Mouse (Mus musculus): Measurements from ENCODE around the gene Pdap1. TPM values are rescaled to one million over a fixed set of nuclear protein-coding genes. Genes with fewer than 3 reads are reported as not detected.

The Pdap1 gene
- polyA plus RNA-seq, 1 experiment = 101 TPM

DNA sequence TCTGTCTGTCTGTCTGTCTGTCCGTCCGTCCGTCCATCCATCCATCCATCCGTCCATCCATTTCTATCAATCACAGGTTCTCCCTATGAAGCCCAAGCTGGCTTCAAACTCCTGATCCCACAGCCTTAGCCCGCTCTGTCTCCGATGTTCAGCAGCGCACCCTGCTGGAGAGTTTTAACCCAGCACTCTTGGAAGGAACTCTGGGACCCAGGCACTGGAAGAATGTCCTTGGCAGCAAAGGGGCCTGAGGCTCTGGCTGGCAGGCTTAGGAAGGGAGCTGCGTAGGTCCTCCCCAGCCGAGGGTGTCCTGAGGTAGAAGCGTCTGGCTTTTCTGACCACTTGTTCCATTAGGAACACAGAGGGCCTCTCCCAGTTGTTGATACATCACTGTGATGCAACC lies 23.1 kb downstream of the Pdap1 start:
- TF ChIP-seq POLR2A (IDR thresholded peaks at IDR 0.05; ENCODE audit: borderline replicate concordance, control insufficient read depth, low read depth, low read length) (no peak), CTCF (IDR thresholded peaks at IDR 0.05; ENCODE audit: control insufficient read depth, insufficient read depth, low read length) (peak; percentile 78)
- H3K27ac ChIP-seq (ENCODE audit: control insufficient read depth, insufficient read depth, low read depth, low read length, poor library complexity) = peak overlapping the region; percentile 78
- H3K4me1 ChIP-seq (ENCODE audit: control insufficient read depth, insufficient read depth, low read length) = no peaks in the 10 kb centered on the region; the same call in 1 of the 2 replicates
- peak overlapping the region; percentile 68 for H3K4me3 ChIP-seq (replicated peaks; ENCODE audit: control insufficient read depth, low read depth, low read length)
- WGBS = 40% methylated on average over 10 of the region's 10 CpGs

DNA sequence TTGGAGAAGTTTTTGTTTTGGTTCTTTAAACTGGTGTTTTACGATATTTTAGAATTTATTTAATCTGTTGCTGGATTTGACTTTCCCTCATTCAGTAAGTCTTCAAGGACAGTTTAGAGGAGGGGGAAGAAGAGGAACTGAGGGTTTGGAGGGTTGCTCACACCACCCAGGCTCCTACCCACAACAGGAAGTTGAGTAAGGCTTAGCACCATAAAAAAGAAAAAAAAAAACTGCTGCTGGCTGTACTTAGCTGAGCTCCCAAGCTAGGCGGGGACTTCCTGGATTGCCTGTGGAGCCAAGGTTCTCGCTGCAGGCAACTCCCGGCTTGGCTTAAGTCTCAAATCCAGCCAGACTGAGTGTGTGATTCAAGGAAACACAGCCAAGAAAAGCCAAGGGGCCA lies 23.7 kb downstream of the Pdap1 start:
- under 1% methylated on average over 4 of the region's 4 CpGs for WGBS
- no peak for TF ChIP-seq POLR2A (IDR thresholded peaks at IDR 0.05; ENCODE audit: borderline replicate concordance, control insufficient read depth, low read depth, low read length)
- no peak for TF ChIP-seq CTCF (IDR thresholded peaks at IDR 0.05; ENCODE audit: control insufficient read depth, insufficient read depth, low read length)
- Histone ChIP-seq H3K27ac (ENCODE audit: control insufficient read depth, insufficient read depth, low read depth, low read length, poor library complexity) (peak overlapping the region; percentile 99), H3K4me3 (replicated peaks; ENCODE audit: control insufficient read depth, low read depth, low read length) (peak overlapping the region; percentile 68), H3K4me1 (ENCODE audit: control insufficient read depth, insufficient read depth, low read length) (no peaks in the 10 kb centered on the region; the same call in 1 of the 2 replicates)

DNA sequence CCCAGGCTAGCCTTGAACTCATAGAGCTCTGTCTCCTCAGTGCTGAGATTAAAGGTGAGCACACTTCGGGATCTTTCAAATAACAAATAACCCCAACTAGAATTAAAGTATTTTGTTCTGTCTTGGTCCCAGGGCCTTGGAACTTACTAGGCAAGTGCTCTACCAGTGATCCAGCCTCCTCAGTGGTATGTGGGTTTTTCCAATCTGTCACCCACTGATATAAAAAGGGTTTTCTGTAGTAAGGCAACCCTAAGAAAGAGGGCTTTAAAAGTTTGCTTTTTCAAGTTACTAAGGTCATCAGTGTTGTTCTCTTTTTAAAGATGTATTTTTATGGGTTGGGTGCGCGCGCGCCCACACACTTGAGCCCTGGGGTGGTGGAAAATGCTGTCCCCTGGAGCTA lies 24.3 kb downstream of the Pdap1 start:
- WGBS = 51% methylated on average over 5 of the region's 5 CpGs
- Histone ChIP-seq H3K4me3 (replicated peaks; ENCODE audit: control insufficient read depth, low read depth, low read length) (peak overlapping the region; percentile 59), H3K27ac (ENCODE audit: control insufficient read depth, insufficient read depth, low read depth, low read length, poor library complexity) (peak overlapping the region; percentile 99), H3K4me1 (ENCODE audit: control insufficient read depth, insufficient read depth, low read length) (no peaks in the 10 kb centered on the region; the same call in 1 of the 2 replicates)
- TF ChIP-seq POLR2A (IDR thresholded peaks at IDR 0.05; ENCODE audit: borderline replicate concordance, control insufficient read depth, low read depth, low read length) = no peak

DNA sequence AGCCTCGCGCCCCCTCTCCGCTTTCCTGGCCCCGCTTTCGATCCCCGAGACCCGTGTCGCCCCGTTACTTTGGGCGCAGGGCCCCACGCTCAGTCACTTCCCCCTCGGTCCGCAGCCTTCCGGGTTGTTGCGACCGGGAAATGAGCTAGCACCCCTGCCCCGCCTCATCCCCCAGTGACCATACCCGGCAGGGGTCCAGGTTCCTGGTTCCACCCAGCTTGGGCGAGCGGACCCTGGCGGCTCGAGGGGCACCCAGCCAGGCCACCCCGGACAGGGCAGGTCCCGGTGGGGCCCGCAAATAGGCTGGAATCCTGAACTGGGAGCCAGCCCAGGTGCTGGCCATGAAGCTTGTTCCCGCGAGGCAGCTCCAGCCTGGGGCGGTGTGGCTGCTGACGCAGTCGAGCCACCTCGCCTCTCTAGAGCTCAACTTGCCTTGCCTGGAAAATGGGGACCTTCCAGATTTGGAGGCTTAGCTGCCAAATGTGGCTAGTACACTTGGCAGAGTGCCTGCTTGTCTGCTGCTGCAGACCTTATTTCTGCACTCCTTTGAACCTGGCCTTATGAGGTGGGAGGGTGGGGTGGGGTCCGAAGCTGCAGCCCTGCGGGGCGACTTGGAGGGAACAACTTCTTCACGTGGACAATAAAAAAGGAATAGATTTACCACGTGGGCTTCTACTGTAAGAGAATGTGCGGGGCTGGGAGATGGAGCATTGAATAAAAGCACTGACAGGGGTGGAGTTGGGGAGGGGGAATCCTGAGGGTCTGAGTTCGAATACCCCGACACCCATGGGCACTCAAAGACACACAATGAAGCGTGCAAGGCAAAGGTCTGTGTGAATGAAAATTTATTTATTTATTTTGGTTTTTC lies 25.2 kb downstream of the Pdap1 start:
- no peaks in the 10 kb centered on the region; the same call in 1 of the 2 replicates for H3K4me1 ChIP-seq (ENCODE audit: control insufficient read depth, insufficient read depth, low read length)
- H3K27ac ChIP-seq (ENCODE audit: control insufficient read depth, insufficient read depth, low read depth, low read length, poor library complexity) = peak overlapping the region; percentile 99
- 2% methylated on average over 40 of the region's 40 CpGs for WGBS
- no peak for TF ChIP-seq CTCF (IDR thresholded peaks at IDR 0.05; ENCODE audit: control insufficient read depth, insufficient read depth, low read length)
- peak; percentile 67; the same call in 1 of the 2 replicates for TF ChIP-seq POLR2A (IDR thresholded peaks at IDR 0.05; ENCODE audit: borderline replicate concordance, control insufficient read depth, low read depth, low read length)
- peak overlapping the region; percentile 99 for H3K4me3 ChIP-seq (replicated peaks; ENCODE audit: control insufficient read depth, low read depth, low read length)

DNA sequence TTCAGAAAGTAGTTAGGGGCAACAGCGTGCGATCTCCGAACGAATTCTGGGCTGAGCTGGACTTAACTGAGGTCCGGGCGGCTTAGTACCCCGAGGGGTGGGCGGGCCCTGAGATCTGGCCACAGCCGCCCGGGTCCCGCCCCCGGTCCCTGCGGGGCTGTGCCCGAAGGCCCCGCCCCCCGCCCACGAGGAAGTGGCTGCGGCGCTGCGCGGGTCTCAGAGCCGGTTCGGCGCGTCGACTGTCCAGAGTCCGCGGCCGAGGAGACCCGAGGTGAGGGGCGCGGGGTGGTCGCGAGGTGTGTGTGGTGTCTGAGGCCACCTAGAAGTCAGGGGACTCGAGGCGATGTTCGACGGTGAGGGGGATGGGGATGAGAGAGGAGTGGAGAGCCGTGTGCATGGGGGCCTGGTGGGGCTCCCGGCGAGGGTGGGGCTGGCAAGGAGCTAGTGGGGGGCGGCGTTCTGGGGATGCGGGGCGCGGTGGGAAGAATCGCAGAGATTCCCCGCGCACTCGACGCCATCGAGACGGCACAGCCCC lies 25.9 kb downstream of the Pdap1 start, which contains the start of gene Arpc1b:
Gene Arpc1b, plus strand, starts transcription at position 145 of the 535 bp plus-strand sequence.
- Histone ChIP-seq H3K4me1 (ENCODE audit: control insufficient read depth, insufficient read depth, low read length) (no peaks in the 10 kb centered on the region; the same call in 1 of the 2 replicates), H3K27ac (ENCODE audit: control insufficient read depth, insufficient read depth, low read depth, low read length, poor library complexity) (peak within 1 kb of the TSS; percentile 99), H3K4me3 (replicated peaks; ENCODE audit: control insufficient read depth, low read depth, low read length) (peak within 1 kb of the TSS; percentile 99)
- whole genome bisulfite sequencing = under 1% methylated on average over 51 of the region's 53 CpGs
- TF ChIP-seq CTCF (IDR thresholded peaks at IDR 0.05; ENCODE audit: control insufficient read depth, insufficient read depth, low read length) = no peak
- peak; percentile 79; the same call in 1 of the 2 replicates for TF ChIP-seq POLR2A (IDR thresholded peaks at IDR 0.05; ENCODE audit: borderline replicate concordance, control insufficient read depth, low read depth, low read length)

DNA sequence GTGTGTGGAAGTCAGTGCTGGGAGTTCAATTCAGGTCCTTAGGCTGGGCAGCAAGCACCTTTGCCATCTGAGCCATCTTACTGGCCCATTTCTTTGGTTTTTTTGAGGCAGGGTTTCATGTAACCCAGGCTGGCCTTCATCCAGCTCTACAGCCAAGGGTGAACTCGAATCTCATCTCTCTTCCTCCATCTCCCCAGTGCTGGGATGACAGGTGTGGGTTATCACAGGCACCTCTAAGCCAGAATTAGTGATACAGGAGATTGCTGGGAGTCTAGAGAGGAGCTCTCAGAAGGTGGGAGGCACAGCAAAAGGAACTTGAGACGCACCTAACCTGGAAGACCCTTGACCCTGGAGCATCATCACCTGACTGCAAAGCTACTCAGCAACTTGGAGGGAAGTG lies 26.6 kb downstream of the Pdap1 start:
- no peak for TF ChIP-seq POLR2A (IDR thresholded peaks at IDR 0.05; ENCODE audit: borderline replicate concordance, control insufficient read depth, low read depth, low read length)
- TF ChIP-seq CTCF (IDR thresholded peaks at IDR 0.05; ENCODE audit: control insufficient read depth, insufficient read depth, low read length) = no peak
- WGBS = 5% methylated on average over 2 of the region's 2 CpGs
- Histone ChIP-seq H3K4me1 (ENCODE audit: control insufficient read depth, insufficient read depth, low read length) (no peaks in the 10 kb centered on the region; the same call in 1 of the 2 replicates), H3K27ac (ENCODE audit: control insufficient read depth, insufficient read depth, low read depth, low read length, poor library complexity) (peak overlapping the region; percentile 39), H3K4me3 (replicated peaks; ENCODE audit: control insufficient read depth, low read depth, low read length) (peak overlapping the region; percentile 99)

DNA sequence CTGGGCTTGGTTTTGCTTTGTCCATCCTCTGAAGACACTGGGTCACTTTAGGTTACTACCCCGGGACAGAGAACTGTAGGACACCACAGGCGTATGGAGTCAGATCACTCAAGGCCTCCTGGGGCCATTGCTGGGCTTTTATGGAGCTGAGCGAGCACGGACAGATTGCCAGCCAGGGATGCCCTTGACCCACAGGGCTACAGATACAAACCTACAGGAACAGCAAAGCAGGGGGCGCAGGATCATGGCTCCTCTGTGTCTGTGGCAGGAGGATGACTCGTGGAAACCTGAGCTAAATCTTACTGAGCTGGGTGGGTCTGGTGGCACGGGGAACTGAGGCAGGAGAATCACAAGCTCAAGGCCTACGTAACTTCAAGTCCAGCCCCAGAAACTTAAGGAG lies 27.5 kb downstream of the Pdap1 start:
- WGBS = 77% methylated on average over 8 of the region's 8 CpGs
- H3K4me1 ChIP-seq (ENCODE audit: control insufficient read depth, insufficient read depth, low read length) = no peaks in the 10 kb centered on the region; the same call in 1 of the 2 replicates
- no peak overlapping the region for H3K4me3 ChIP-seq (replicated peaks; ENCODE audit: control insufficient read depth, low read depth, low read length)
- TF ChIP-seq CTCF (IDR thresholded peaks at IDR 0.05; ENCODE audit: control insufficient read depth, insufficient read depth, low read length) = no peak
- no peak for TF ChIP-seq POLR2A (IDR thresholded peaks at IDR 0.05; ENCODE audit: borderline replicate concordance, control insufficient read depth, low read depth, low read length)
- no peak overlapping the region for H3K27ac ChIP-seq (ENCODE audit: control insufficient read depth, insufficient read depth, low read depth, low read length, poor library complexity)

DNA sequence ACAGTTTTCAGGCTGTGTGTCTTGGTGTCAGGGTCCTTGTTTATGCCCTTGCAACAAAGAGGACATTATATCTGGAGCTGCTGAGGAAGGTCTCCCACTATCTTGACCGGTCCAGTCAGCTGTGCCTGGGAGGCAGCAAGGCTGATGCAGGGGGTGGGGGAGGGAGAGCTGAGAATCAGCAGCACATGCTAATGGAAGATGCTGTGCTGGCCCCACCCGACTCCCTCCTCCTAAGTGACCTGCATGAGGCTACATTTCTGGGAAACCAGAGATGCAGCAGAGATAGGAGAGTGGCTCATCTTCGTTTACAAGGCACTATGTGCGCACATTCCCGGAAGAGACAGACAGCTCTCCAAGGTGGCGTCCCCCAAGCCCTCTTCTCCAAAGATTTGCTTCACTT lies 29.6 kb downstream of the Pdap1 start:
- no peak for TF ChIP-seq POLR2A (IDR thresholded peaks at IDR 0.05; ENCODE audit: borderline replicate concordance, control insufficient read depth, low read depth, low read length)
- TF ChIP-seq CTCF (IDR thresholded peaks at IDR 0.05; ENCODE audit: control insufficient read depth, insufficient read depth, low read length) = no peak
- Histone ChIP-seq H3K27ac (ENCODE audit: control insufficient read depth, insufficient read depth, low read depth, low read length, poor library complexity) (no peak overlapping the region), H3K4me1 (ENCODE audit: control insufficient read depth, insufficient read depth, low read length) (no peaks in the 10 kb centered on the region), H3K4me3 (replicated peaks; ENCODE audit: control insufficient read depth, low read depth, low read length) (no peak overlapping the region)
- 85% methylated on average over 6 of the region's 6 CpGs for WGBS
